Mouse (Mus musculus) midbrain, embryonic 16.5 days (tissue): ENCODE results near the gene Gm10762. TPM values are rescaled to one million over a fixed set of nuclear protein-coding genes. Genes with fewer than 3 reads are reported as not detected.
"Not testable (repeated sequence)": the region's sequence is repeated elsewhere in the genome, so short reads cannot be mapped to it uniquely, and the experiment has no call there.

Experiments used
- ATAC-seq: fragments of 200-750 bp; cut with Nextera tagmentation; 2 replicates; pipeline ENCODE4 v1.8.0; 2017; ENCODE audit warnings: moderate TSS enrichment
- H3K27ac ChIP-seq: fragments of 300-500 bp; sonication (generic); 2 replicates; pipeline ENCODE4 v1.5.1; 2014; ENCODE audit warnings: mild to moderate bottlenecking, low read length, mixed read lengths
- H3K27me3 ChIP-seq: fragments of 300-500 bp; sonication (generic); 2 replicates; pipeline ENCODE4 v1.6.1; 2014; ENCODE audit warnings: low read depth, low read length, mixed read lengths; ENCODE audit not compliant: control insufficient read depth, insufficient read depth
- H3K36me3 ChIP-seq: fragments of 300-500 bp; sonication (generic); 2 replicates; pipeline ENCODE4 v1.6.1; 2014; ENCODE audit warnings: mild to moderate bottlenecking, low read length, moderate library complexity, mixed read lengths; ENCODE audit not compliant: control insufficient read depth, insufficient read depth
- H3K4me1 ChIP-seq: fragments of 300-500 bp; sonication (generic); 2 replicates; pipeline ENCODE4 v1.6.1; 2014; ENCODE audit warnings: mild to moderate bottlenecking, low read length, mixed read lengths; ENCODE audit not compliant: control insufficient read depth, insufficient read depth
- H3K4me2 ChIP-seq: fragments of 300-500 bp; sonication (generic); 2 replicates; pipeline ENCODE4 v1.6.1; 2014; ENCODE audit warnings: mild to moderate bottlenecking, low read length, mixed read lengths
- H3K4me3 ChIP-seq: fragments of 300-500 bp; sonication (generic); 2 replicates; pipeline ENCODE4 v1.5.1; 2014; ENCODE audit warnings: low read depth, mild to moderate bottlenecking, low read length, moderate library complexity, mixed read lengths
- H3K9ac ChIP-seq: fragments of 300-500 bp; sonication (generic); 2 replicates; pipeline ENCODE4 v1.6.1; 2014; ENCODE audit warnings: low read depth, low read length, mixed read lengths
- H3K9me3 ChIP-seq: fragments of 300-500 bp; sonication (generic); replicated peaks from 2 replicates; pipeline ENCODE4 v1.6.1; 2014; ENCODE audit warnings: mild to moderate bottlenecking, low read length, mixed read lengths; ENCODE audit not compliant: control insufficient read depth, poor library complexity, severe bottlenecking
- WGBS: fragments of 180-500 bp; shearing (Covaris S2); extraction: QIAGEN DNeasy Blood & Tissue Kit; methylation state at CpG from one replicate; pipeline ENCODE4 v1.1.7; 2014; 5-methylcytosine and 5-hydroxymethylcytosine counted together
- polyA plus RNA-seq: library from polyadenylated mRNA; unstranded; fragments of >200 nt; fragmentation: Nextera tagmentation; extraction: Ambion mirVana; gene quantifications from 2 replicates; pipeline ENCODE4 v1.2.1, GENCODE M21; 2015

Gm10762 gene
- polyA plus RNA-seq, result 15.8 and 18.8 TPM in 2 replicates

- Histone ChIP-seq H3K9me3 (no peaks in the 10 kb centered on the region), H3K4me3 (peak within 1 kb of the TSS; percentile 91), H3K27me3 (no peaks in the 10 kb centered on the region), H3K27ac (peak within 1 kb of the TSS; percentile 100), H3K9ac (peak within 1 kb of the TSS; percentile 100), H3K4me2 (peak within 1 kb of the TSS; percentile 56), H3K36me3 (no peaks in the 10 kb centered on the region), H3K4me1 (peaks cover 10% of the 10 kb centered on the region)
- peak; percentile 83 for ATAC-seq
- WGBS, result under 1% methylated on average over 52 of the region's 80 CpGs
Measured at GRCm38 (mm10) chr2:128967661-128968441, at the start of gene Gm10762. Gene Gm10762, minus strand, starts transcription at chr2:128967725.

- not testable (repeated sequence) for H3K36me3 ChIP-seq, H3K4me3 ChIP-seq, H3K27me3 ChIP-seq, H3K27ac ChIP-seq, H3K4me1 ChIP-seq, H3K9ac ChIP-seq, H3K9me3 ChIP-seq, H3K4me2 ChIP-seq, ATAC-seq
- 79% methylated on average over 2 of the region's 2 CpGs for WGBS
Measured at GRCm38 (mm10) chr2:129008867-129009266, 41.3 kb upstream of the Gm10762 start.

- no peak overlapping the region for H3K27ac ChIP-seq
- 71% methylated on average over 4 of the region's 4 CpGs for WGBS
- no peaks in the 10 kb centered on the region for H3K27me3 ChIP-seq
- H3K36me3 ChIP-seq, result no peaks in the 10 kb centered on the region
- no peaks in the 10 kb centered on the region for H3K4me1 ChIP-seq
- H3K9me3 ChIP-seq, result no peaks in the 10 kb centered on the region
- no peak for ATAC-seq
- no peak overlapping the region for H3K4me3 ChIP-seq
- no peak overlapping the region for H3K4me2 ChIP-seq
- H3K9ac ChIP-seq, result no peak overlapping the region
Measured at GRCm38 (mm10) chr2:129006194-129006749, 38.7 kb upstream of the Gm10762 start.

- Histone ChIP-seq H3K9ac (no peak overlapping the region), H3K4me1 (no peaks in the 10 kb centered on the region), H3K4me3 (no peak overlapping the region), H3K27me3 (no peaks in the 10 kb centered on the region), H3K27ac (no peak overlapping the region), H3K4me2 (no peak overlapping the region), H3K36me3 (no peaks in the 10 kb centered on the region), H3K9me3 (no peaks in the 10 kb centered on the region)
- no peak for ATAC-seq
Measured at GRCm38 (mm10) chr2:129004872-129005271, 37.3 kb upstream of the Gm10762 start.

- H3K36me3 ChIP-seq, result no peaks in the 10 kb centered on the region
- H3K27ac ChIP-seq, result no peak overlapping the region
- no peak overlapping the region for H3K4me2 ChIP-seq
- H3K9me3 ChIP-seq, result no peaks in the 10 kb centered on the region
- no peaks in the 10 kb centered on the region for H3K4me1 ChIP-seq
- ATAC-seq, result no peak
- H3K27me3 ChIP-seq, result no peaks in the 10 kb centered on the region
- H3K9ac ChIP-seq, result no peak overlapping the region
- H3K4me3 ChIP-seq, result no peak overlapping the region
- 88% methylated on average over 3 of the region's 3 CpGs for WGBS
Measured at GRCm38 (mm10) chr2:128984746-128985145, 17.2 kb upstream of the Gm10762 start.

- 84% methylated on average over 4 of the region's 4 CpGs for WGBS
- Histone ChIP-seq H3K9me3 (no peaks in the 10 kb centered on the region), H3K4me3 (no peak overlapping the region), H3K4me2 (no peak overlapping the region), H3K36me3 (no peaks in the 10 kb centered on the region), H3K4me1 (no peaks in the 10 kb centered on the region), H3K9ac (no peak overlapping the region), H3K27ac (no peak overlapping the region), H3K27me3 (no peaks in the 10 kb centered on the region)
- no peak for ATAC-seq
Measured at GRCm38 (mm10) chr2:128975572-128975971, 8.0 kb upstream of the Gm10762 start.

- H3K4me2 ChIP-seq, result no peak overlapping the region
- no peaks in the 10 kb centered on the region for H3K36me3 ChIP-seq
- H3K4me1 ChIP-seq, result peaks cover 2% of the 10 kb centered on the region; the same call in 1 of the 2 replicates
- no peaks in the 10 kb centered on the region for H3K9me3 ChIP-seq
- no peak for ATAC-seq
- no peaks in the 10 kb centered on the region for H3K27me3 ChIP-seq
- H3K27ac ChIP-seq, result no peak overlapping the region
- no peak overlapping the region for H3K4me3 ChIP-seq
- H3K9ac ChIP-seq, result no peak overlapping the region
Measured at GRCm38 (mm10) chr2:128972301-128972700, 4.8 kb upstream of the Gm10762 start.

- Histone ChIP-seq H3K27me3 (no peaks in the 10 kb centered on the region), H3K9ac (peak overlapping the region; percentile 100), H3K9me3 (no peaks in the 10 kb centered on the region), H3K4me2 (peak overlapping the region; percentile 56), H3K4me3 (peak overlapping the region; percentile 91), H3K36me3 (no peaks in the 10 kb centered on the region), H3K27ac (peak overlapping the region; percentile 100), H3K4me1 (peaks cover 10% of the 10 kb centered on the region)
- ATAC-seq, result no peak
Measured at GRCm38 (mm10) chr2:128968475-128969083, 1.1 kb upstream of the Gm10762 start.
